In genomic region chr9:71166871-71167465, GRCm38 (mm10) we compare ENCODE assay signal across 9 mouse cellular contexts. TPM values are rescaled to one million over a fixed set of nuclear protein-coding genes. Genes with fewer than 3 reads are reported as not detected.
DNase-seq lines count a peak whose midpoint lies in the region; ATAC-seq and TF ChIP-seq lines count a peak whose summit lies in the region.
"Had no signal": no experiment of that assay in that cellular context is flagged by ENCODE, and none has a peak within 500 bp of the region (broad histone marks: within the 10 kb centered on the region; RNA-seq: fewer than 3 reads in every experiment).

No protein-coding gene starts in this region.

- no peaks in the 10 kb centered on the region for H3K4me1 ChIP-seq in hindbrain, postnatal 0 days (ENCODE audit: insufficient read depth, low read length)
- H3K4me1 ChIP-seq in hindbrain, embryonic 11.5 days (replicated peaks; ENCODE audit: control insufficient read depth, insufficient read depth, low read length): no peaks in the 10 kb centered on the region
- peaks cover 12% of the 10 kb centered on the region for H3K4me1 ChIP-seq in intestine, embryonic 14.5 days (replicated peaks; ENCODE audit: control insufficient read depth, insufficient read depth, low read length)
- H3K4me1 ChIP-seq in midbrain, embryonic 15.5 days: peaks cover 10% of the 10 kb centered on the region

- H3K27ac ChIP-seq in hindbrain, postnatal 0 days: peak overlapping the region; percentile 38
- H3K27ac ChIP-seq in hindbrain, embryonic 11.5 days (ENCODE audit: low read depth, low read length): no peak overlapping the region
- no peak overlapping the region for H3K27ac ChIP-seq in intestine, embryonic 14.5 days (ENCODE audit: low read depth)
- H3K27ac ChIP-seq in midbrain, embryonic 15.5 days: peak overlapping the region; percentile 4; the same call in 1 of the 2 replicates
- H3K27ac ChIP-seq: limb, embryonic 12.5 days had no signal

- H3K36me3 ChIP-seq in hindbrain, postnatal 0 days (ENCODE audit: insufficient read depth, low read length): no peaks in the 10 kb centered on the region
- no peaks in the 10 kb centered on the region for H3K36me3 ChIP-seq in hindbrain, embryonic 11.5 days (ENCODE audit: control insufficient read depth, insufficient read depth, low read length)
- no peaks in the 10 kb centered on the region for H3K36me3 ChIP-seq in intestine, embryonic 14.5 days (ENCODE audit: control insufficient read depth, insufficient read depth, low read length)
- H3K36me3 ChIP-seq in midbrain, embryonic 15.5 days (replicated peaks): no peaks in the 10 kb centered on the region
- H3K36me3 ChIP-seq: limb, embryonic 12.5 days had no signal

- no peak overlapping the region for H3K4me2 ChIP-seq in hindbrain, postnatal 0 days (ENCODE audit: low read depth, low read length)
- no peak overlapping the region for H3K4me2 ChIP-seq in hindbrain, embryonic 11.5 days (replicated peaks; ENCODE audit: low read depth, low read length)
- H3K4me2 ChIP-seq in intestine, embryonic 14.5 days (ENCODE audit: low read length): no peak overlapping the region
- H3K4me2 ChIP-seq in midbrain, embryonic 15.5 days: no peak overlapping the region
- H3K4me2 ChIP-seq: limb, embryonic 12.5 days had no signal

- H3K4me3 ChIP-seq in hindbrain, postnatal 0 days (ENCODE audit: low read length): no peak overlapping the region
- no peak overlapping the region for H3K4me3 ChIP-seq in hindbrain, embryonic 11.5 days (ENCODE audit: low read depth, low read length)
- no peak overlapping the region for H3K4me3 ChIP-seq in intestine, embryonic 14.5 days (ENCODE audit: low read depth, low read length)
- no peak overlapping the region for H3K4me3 ChIP-seq in midbrain, embryonic 15.5 days
- H3K4me3 ChIP-seq: limb, embryonic 12.5 days had no signal

- no peak for TF ChIP-seq CTCF in hindbrain, postnatal 0 days (IDR thresholded peaks at IDR 0.05; ENCODE audit: low read depth)

- no peaks in the 10 kb centered on the region for H3K9me3 ChIP-seq in hindbrain, postnatal 0 days (ENCODE audit: low read length)
- no peaks in the 10 kb centered on the region for H3K9me3 ChIP-seq in hindbrain, embryonic 11.5 days (ENCODE audit: control insufficient read depth, low read length)
- H3K9me3 ChIP-seq in intestine, embryonic 14.5 days (ENCODE audit: control insufficient read depth, low read length): no peaks in the 10 kb centered on the region
- no peaks in the 10 kb centered on the region for H3K9me3 ChIP-seq in midbrain, embryonic 15.5 days
- H3K9me3 ChIP-seq: limb, embryonic 12.5 days had no signal

- no peaks in the 10 kb centered on the region for H3K27me3 ChIP-seq in hindbrain, postnatal 0 days (ENCODE audit: insufficient read depth, low read length)
- no peaks in the 10 kb centered on the region for H3K27me3 ChIP-seq in hindbrain, embryonic 11.5 days (ENCODE audit: control insufficient read depth, insufficient read depth, low read length)
- no peaks in the 10 kb centered on the region for H3K27me3 ChIP-seq in intestine, embryonic 14.5 days (replicated peaks; ENCODE audit: control insufficient read depth, insufficient read depth, low read length)
- H3K27me3 ChIP-seq in midbrain, embryonic 15.5 days (replicated peaks): no peaks in the 10 kb centered on the region
- H3K27me3 ChIP-seq: limb, embryonic 12.5 days had no signal

- H3K9ac ChIP-seq in hindbrain, postnatal 0 days (replicated peaks; ENCODE audit: low read length): no peak overlapping the region
- no peak overlapping the region for H3K9ac ChIP-seq in hindbrain, embryonic 11.5 days (ENCODE audit: low read depth, low read length)
- H3K9ac ChIP-seq in intestine, embryonic 14.5 days (ENCODE audit: low read length): no peak overlapping the region
- no peak overlapping the region for H3K9ac ChIP-seq in midbrain, embryonic 15.5 days
- H3K9ac ChIP-seq: limb, embryonic 12.5 days had no signal

- 38% methylated on average over 5 of the region's 5 CpGs for WGBS in hindbrain, postnatal 0 days
- 66% methylated on average over 5 of the region's 5 CpGs for whole genome bisulfite sequencing in hindbrain, embryonic 11.5 days
- 67% methylated on average over 5 of the region's 5 CpGs for WGBS in intestine, embryonic 14.5 days
- WGBS in midbrain, embryonic 15.5 days: 45% methylated on average over 5 of the region's 5 CpGs

- ATAC-seq in hindbrain, postnatal 0 days: peak; percentile 70; the same call in 1 of the 2 replicates
- ATAC-seq in hindbrain, embryonic 11.5 days (ENCODE audit: low FRiP score): no peak
- ATAC-seq in intestine, embryonic 14.5 days (replicated peaks; ENCODE audit: low FRiP score, low TSS enrichment, low read depth): no peak
- ATAC-seq in midbrain, embryonic 15.5 days (replicated peaks): no peak

- DNase-seq in hindbrain, postnatal 0 days (ENCODE audit: low spot score): peak; percentile 56
- no peak for DNase-seq in hindbrain, embryonic 11.5 days (ENCODE audit: low spot score)
- DNase-seq in adrenal gland, postnatal 14 days: peak; percentile 43
- peak; percentile 49 for DNase-seq in intestine, embryonic 14.5 days (ENCODE audit: low spot score)
- no peak for DNase-seq in thymus, postnatal 36 days
- DNase-seq in frontal cortex, adult 2 months (ENCODE audit: extremely low spot score in 1 of 2, low spot score in 1 of 2): no peak
- DNase-seq in embryo, embryonic 9.5 days (ENCODE audit: extremely low spot score): no peak

RNA-seq across cellular contexts. Expression of gene Aqp9, which starts 1.5 kb away (rescaled TPM):
- total RNA-seq in hindbrain, postnatal 0 days (2014; rRNA removed): 0.37 and 0.93 TPM in 2 replicates
- polyA plus RNA-seq in hindbrain, postnatal 0 days (2015; fragmentation: Nextera tagmentation; extraction: Ambion mirVana): 2.5 and 3.0 TPM in 2 replicates
- 0.08 TPM in 1 of 2 replicates, not detected in the other for polyA plus RNA-seq in hindbrain, embryonic 11.5 days (2014; fragmentation: Nextera tagmentation; extraction: Ambion mirVana)
- 1.6 and 20.3 TPM in 2 replicates for total RNA-seq in adrenal gland, postnatal 14 days (2021)
- 0.26 and 0.38 TPM in 2 replicates for polyA plus RNA-seq in intestine, embryonic 14.5 days (2014; fragmentation: Nextera tagmentation; extraction: Ambion mirVana)
- polyA plus RNA-seq in midbrain, embryonic 15.5 days (2015; fragmentation: Nextera tagmentation; extraction: Ambion mirVana): 0.54 and 1.5 TPM in 2 replicates
- polyA plus RNA-seq in frontal cortex, adult 2 months (2012; rRNA removed): 1.7 and 1.9 TPM in 2 replicates

RNA-seq across cellular contexts. Expression of gene Aldh1a2, which starts 48.6 kb away (rescaled TPM):
- total RNA-seq in hindbrain, postnatal 0 days (2014; rRNA removed): 15.5 and 20.4 TPM in 2 replicates
- polyA plus RNA-seq in hindbrain, postnatal 0 days (2015; fragmentation: Nextera tagmentation; extraction: Ambion mirVana): 30.1 and 31.4 TPM in 2 replicates
- 11.6 and 16.0 TPM in 2 replicates for polyA plus RNA-seq in hindbrain, embryonic 11.5 days (2014; fragmentation: Nextera tagmentation; extraction: Ambion mirVana)
- total RNA-seq in adrenal gland, postnatal 14 days (2021): 50.3 and 53.0 TPM in 2 replicates
- polyA plus RNA-seq in intestine, embryonic 14.5 days (2014; fragmentation: Nextera tagmentation; extraction: Ambion mirVana): 123 and 139 TPM in 2 replicates
- polyA plus RNA-seq in midbrain, embryonic 15.5 days (2015; fragmentation: Nextera tagmentation; extraction: Ambion mirVana): 21.0 and 24.2 TPM in 2 replicates
- 10.9 and 15.5 TPM in 2 replicates for polyA plus RNA-seq in frontal cortex, adult 2 months (2012; rRNA removed)

Comparison
In these comparisons a context has a peak if more than half of its experiments do, and no peak if none do; other contexts are left out.
1. DNase-seq: peak in hindbrain, postnatal 0 days (single experiment), adrenal gland, postnatal 14 days (single experiment) and intestine, embryonic 14.5 days (single experiment); none in hindbrain, embryonic 11.5 days (single experiment), thymus, postnatal 36 days (0 of 2), frontal cortex, adult 2 months (0 of 2) and embryo, embryonic 9.5 days (single experiment).
2. H3K27ac ChIP-seq: peak in hindbrain, postnatal 0 days (single experiment) and midbrain, embryonic 15.5 days (single experiment); none in hindbrain, embryonic 11.5 days (single experiment) and intestine, embryonic 14.5 days (single experiment).